Mouse (Mus musculus) hindbrain, embryonic 13.5 days (tissue): ENCODE results near the gene Tmem145. TPM values are rescaled to one million over a fixed set of nuclear protein-coding genes. Genes with fewer than 3 reads are reported as not detected.

Experiments
- ATAC-seq: fragments of 200-750 bp; cut with Nextera tagmentation; 2 replicates; pipeline ENCODE4 v1.8.0; 2017; ENCODE audit warnings: moderate TSS enrichment; ENCODE audit not compliant: low FRiP score
- H3K27ac ChIP-seq: fragments of 300-500 bp; sonication (generic); 2 replicates; pipeline ENCODE4 v1.5.1; 2015; ENCODE audit warnings: inconsistent platforms, mild to moderate bottlenecking, moderate library complexity
- H3K27me3 ChIP-seq: fragments of 300-500 bp; sonication (generic); 2 replicates; pipeline ENCODE4 v1.6.1; 2015; ENCODE audit warnings: mild to moderate bottlenecking, inconsistent platforms
- H3K36me3 ChIP-seq: fragments of 300-500 bp; sonication (generic); 2 replicates; pipeline ENCODE4 v1.6.1; 2015; ENCODE audit warnings: mild to moderate bottlenecking, inconsistent platforms
- H3K4me1 ChIP-seq: fragments of 300-500 bp; sonication (generic); replicated peaks from 2 replicates; pipeline ENCODE4 v1.6.1; 2015; ENCODE audit warnings: inconsistent platforms
- H3K4me2 ChIP-seq: fragments of 300-500 bp; sonication (generic); 2 replicates; pipeline ENCODE4 v1.6.1; 2015; ENCODE audit warnings: inconsistent platforms, mild to moderate bottlenecking, moderate library complexity
- H3K4me3 ChIP-seq: fragments of 300-500 bp; sonication (generic); 2 replicates; pipeline ENCODE4 v1.5.1; 2015; ENCODE audit warnings: mild to moderate bottlenecking, inconsistent platforms
- H3K9ac ChIP-seq: fragments of 300-500 bp; sonication (generic); 2 replicates; pipeline ENCODE4 v1.6.1; 2015; ENCODE audit warnings: mild to moderate bottlenecking, inconsistent platforms
- H3K9me3 ChIP-seq: fragments of 300-500 bp; sonication (generic); 2 replicates; pipeline ENCODE4 v1.6.1; 2016; ENCODE audit warnings: inconsistent platforms
- WGBS: fragments of 180-500 bp; shearing (Covaris S2); methylation state at CpG from one replicate; pipeline ENCODE4 v1.1.7; 2015; 5-methylcytosine and 5-hydroxymethylcytosine counted together
- polyA plus RNA-seq: library from polyadenylated mRNA; unstranded; fragments of >200 nt; fragmentation: Nextera tagmentation; extraction: Ambion mirVana; gene quantifications from 2 replicates; pipeline ENCODE4 v1.2.1, GENCODE M21; 2015

Gene Tmem145
- polyA plus RNA-seq, 1 experiment from 2014 or later: 49.5 TPM

GRCm38 (mm10) chr7:25288011-25288410 lies 17.9 kb upstream of the Tmem145 start:
- no peak overlapping the region for H3K9ac ChIP-seq
- no peak overlapping the region for H3K4me3 ChIP-seq
- H3K27ac ChIP-seq: no peak overlapping the region
- ATAC-seq: no peak
- no peak overlapping the region for H3K4me2 ChIP-seq
- H3K27me3 ChIP-seq: no peaks in the 10 kb centered on the region
- WGBS: 98% methylated on average over 12 of the region's 12 CpGs
- no peaks in the 10 kb centered on the region for H3K9me3 ChIP-seq
- H3K36me3 ChIP-seq: peaks cover 84% of the 10 kb centered on the region
- peaks cover 54% of the 10 kb centered on the region for H3K4me1 ChIP-seq

GRCm38 (mm10) chr7:25288721-25289120 lies 17.2 kb upstream of the Tmem145 start:
- 93% methylated on average over 3 of the region's 3 CpGs for WGBS

GRCm38 (mm10) chr7:25289925-25290324 lies 16.0 kb upstream of the Tmem145 start:
- WGBS: 96% methylated on average over 3 of the region's 3 CpGs
- Histone ChIP-seq H3K4me3 (no peak overlapping the region), H3K27ac (no peak overlapping the region), H3K4me1 (peaks cover 44% of the 10 kb centered on the region), H3K9me3 (no peaks in the 10 kb centered on the region), H3K9ac (no peak overlapping the region), H3K36me3 (peaks cover 100% of the 10 kb centered on the region), H3K27me3 (no peaks in the 10 kb centered on the region), H3K4me2 (no peak overlapping the region)
- ATAC-seq: no peak

More at GRCm38 (mm10) chr7:25288721-25289120, 17.2 kb upstream of the Tmem145 start:
- peaks cover 50% of the 10 kb centered on the region for H3K4me1 ChIP-seq
- H3K27me3 ChIP-seq: no peaks in the 10 kb centered on the region
- ATAC-seq: no peak
- no peaks in the 10 kb centered on the region for H3K9me3 ChIP-seq
- no peak overlapping the region for H3K4me2 ChIP-seq
- H3K27ac ChIP-seq: 0 out of 2 replicates have a peak overlapping the region, but pooled peaks have one; percentile 35
- peaks cover 91% of the 10 kb centered on the region for H3K36me3 ChIP-seq
- H3K4me3 ChIP-seq: no peak overlapping the region
- H3K9ac ChIP-seq: no peak overlapping the region

GRCm38 (mm10) chr7:25290463-25290862 lies 15.4 kb upstream of the Tmem145 start:
- no peaks in the 10 kb centered on the region for H3K9me3 ChIP-seq
- H3K36me3 ChIP-seq: peaks cover 100% of the 10 kb centered on the region
- H3K4me1 ChIP-seq: peaks cover 44% of the 10 kb centered on the region
- 95% methylated on average over 1 of the region's 1 CpGs for WGBS
- no peak overlapping the region for H3K9ac ChIP-seq
- H3K27ac ChIP-seq: no peak overlapping the region
- H3K4me3 ChIP-seq: no peak overlapping the region
- H3K27me3 ChIP-seq: no peaks in the 10 kb centered on the region
- no peak for ATAC-seq
- no peak overlapping the region for H3K4me2 ChIP-seq

GRCm38 (mm10) chr7:25290911-25291310 lies 15.0 kb upstream of the Tmem145 start:
- ATAC-seq: 0 out of 2 replicates have a peak, but pooled peaks have one; percentile 15
- H3K4me1 ChIP-seq: peaks cover 45% of the 10 kb centered on the region
- H3K4me3 ChIP-seq: no peak overlapping the region
- no peak overlapping the region for H3K4me2 ChIP-seq
- 89% methylated on average over 2 of the region's 2 CpGs for WGBS
- no peaks in the 10 kb centered on the region for H3K9me3 ChIP-seq
- H3K27ac ChIP-seq: peak overlapping the region; percentile 35; the same call in 1 of the 2 replicates
- H3K36me3 ChIP-seq: peaks cover 100% of the 10 kb centered on the region
- H3K27me3 ChIP-seq: no peaks in the 10 kb centered on the region
- no peak overlapping the region for H3K9ac ChIP-seq

- H3K27me3 ChIP-seq: no peaks in the 10 kb centered on the region
- 66% methylated on average over 7 of the region's 7 CpGs for WGBS
- peaks cover 49% of the 10 kb centered on the region for H3K4me1 ChIP-seq
- H3K4me3 ChIP-seq: no peak overlapping the region
- H3K36me3 ChIP-seq: peaks cover 89% of the 10 kb centered on the region
- peak overlapping the region; percentile 55 for H3K27ac ChIP-seq
- H3K9me3 ChIP-seq: no peaks in the 10 kb centered on the region
- ATAC-seq: no peak
- H3K4me2 ChIP-seq: no peak overlapping the region
- peak overlapping the region; percentile 49; the same call in 1 of the 2 replicates for H3K9ac ChIP-seq
These were observed 13.8 kb upstream of the Tmem145 start for GRCm38 (mm10) chr7:25292107-25292506.

- Histone ChIP-seq H3K27me3 (no peaks in the 10 kb centered on the region), H3K4me3 (no peak overlapping the region), H3K4me2 (no peak overlapping the region), H3K36me3 (peaks cover 77% of the 10 kb centered on the region), H3K4me1 (peaks cover 52% of the 10 kb centered on the region), H3K9me3 (no peaks in the 10 kb centered on the region), H3K27ac (peak overlapping the region; percentile 64), H3K9ac (peak overlapping the region; percentile 13; the same call in 1 of the 2 replicates)
- WGBS: 81% methylated on average over 10 of the region's 10 CpGs
- no peak for ATAC-seq
These were observed 12.6 kb upstream of the Tmem145 start for GRCm38 (mm10) chr7:25293191-25293739.

- Histone ChIP-seq H3K36me3 (peaks cover 65% of the 10 kb centered on the region), H3K4me2 (no peak overlapping the region), H3K9ac (no peak overlapping the region), H3K27me3 (no peaks in the 10 kb centered on the region), H3K4me3 (no peak overlapping the region), H3K4me1 (peaks cover 58% of the 10 kb centered on the region), H3K9me3 (no peaks in the 10 kb centered on the region), H3K27ac (no peak overlapping the region)
- WGBS: 92% methylated on average over 4 of the region's 4 CpGs
- ATAC-seq: no peak
These were observed 11.4 kb upstream of the Tmem145 start for GRCm38 (mm10) chr7:25294495-25294894.

GRCm38 (mm10) chr7:25294960-25295722 lies 10.8 kb upstream of the Tmem145 start:
- Histone ChIP-seq H3K4me3 (no peak overlapping the region), H3K4me2 (peak overlapping the region; percentile 79), H3K9ac (no peak overlapping the region), H3K27me3 (no peaks in the 10 kb centered on the region), H3K4me1 (peaks cover 58% of the 10 kb centered on the region), H3K36me3 (peaks cover 58% of the 10 kb centered on the region), H3K9me3 (no peaks in the 10 kb centered on the region), H3K27ac (peak overlapping the region; percentile 12; the same call in 1 of the 2 replicates)
- no peak for ATAC-seq
- WGBS: 88% methylated on average over 12 of the region's 12 CpGs

- Histone ChIP-seq H3K27me3 (no peaks in the 10 kb centered on the region), H3K9me3 (no peaks in the 10 kb centered on the region), H3K4me3 (peak overlapping the region; percentile 85), H3K9ac (peak overlapping the region; percentile 96), H3K4me1 (peaks cover 44% of the 10 kb centered on the region), H3K36me3 (peaks cover 40% of the 10 kb centered on the region), H3K27ac (peak overlapping the region; percentile 99), H3K4me2 (peak overlapping the region; percentile 79)
- no peak for ATAC-seq
- 1% methylated on average over 21 of the region's 21 CpGs for WGBS
These were observed 8.9 kb upstream of the Tmem145 start for GRCm38 (mm10) chr7:25296945-25297453.

- peak; percentile 92 for ATAC-seq
- H3K27ac ChIP-seq: peak within 1 kb of the TSS; percentile 99
- no peaks in the 10 kb centered on the region for H3K9me3 ChIP-seq
- peak within 1 kb of the TSS; percentile 96 for H3K9ac ChIP-seq
- no peaks in the 10 kb centered on the region for H3K27me3 ChIP-seq
- under 1% methylated on average over 48 of the region's 52 CpGs for WGBS
- peak within 1 kb of the TSS; percentile 85 for H3K4me3 ChIP-seq
- H3K36me3 ChIP-seq: peaks cover 33% of the 10 kb centered on the region
- H3K4me1 ChIP-seq: peaks cover 38% of the 10 kb centered on the region
- peak within 1 kb of the TSS; percentile 79 for H3K4me2 ChIP-seq
These were observed 8.2 kb upstream of the Tmem145 start, which contains the start of gene Pafah1b3 for GRCm38 (mm10) chr7:25297454-25298325. Gene Pafah1b3, minus strand, starts transcription at chr7:25297986.

GRCm38 (mm10) chr7:25301063-25301462 lies 4.8 kb upstream of the Tmem145 start, which contains the start of gene Prr19:
Gene Prr19, plus strand, starts transcription at chr7:25301411.
- Histone ChIP-seq H3K4me1 (peaks cover 26% of the 10 kb centered on the region), H3K27ac (no peak within 1 kb of the TSS), H3K9ac (no peak within 1 kb of the TSS), H3K36me3 (no peaks in the 10 kb centered on the region), H3K4me3 (no peak within 1 kb of the TSS), H3K27me3 (no peaks in the 10 kb centered on the region), H3K9me3 (no peaks in the 10 kb centered on the region), H3K4me2 (no peak within 1 kb of the TSS)
- 54% methylated on average over 19 of the region's 19 CpGs for WGBS
- 0 out of 2 replicates have a peak, but pooled peaks have one; percentile 12 for ATAC-seq
